In the genomic region with DNA sequence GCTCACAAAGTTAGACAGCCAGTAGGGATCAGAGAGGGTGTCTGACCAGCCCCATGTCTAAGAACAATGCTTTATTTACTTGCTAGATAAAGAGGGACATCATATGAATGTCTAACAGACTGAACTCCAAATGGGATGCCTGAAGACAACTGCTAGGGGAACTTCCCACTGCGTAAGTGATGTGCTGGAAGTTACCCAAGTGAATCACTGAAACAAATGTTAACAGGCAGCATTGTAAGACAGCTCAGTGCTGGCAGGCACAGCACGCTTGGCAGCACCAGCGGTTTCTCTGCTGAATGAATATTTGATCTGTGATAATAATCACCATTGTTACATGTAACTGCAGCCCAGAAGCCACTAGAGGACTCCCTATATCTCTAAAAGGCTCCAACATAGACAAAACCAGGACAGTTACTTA, we compare ENCODE assay signal across 8 mouse cellular contexts. TPM values are rescaled to one million over a fixed set of nuclear protein-coding genes. Genes with fewer than 3 reads are reported as not detected.
DNase-seq lines count a peak whose midpoint lies in the region; ATAC-seq and TF ChIP-seq lines count a peak whose summit lies in the region.

No protein-coding gene starts in this region.

- TF ChIP-seq CTCF in forebrain, postnatal 0 days (IDR thresholded peaks at IDR 0.05; ENCODE audit: low read depth) = peak; percentile 56

- H3K4me1 ChIP-seq in hindbrain, embryonic 13.5 days (replicated peaks) = no peaks in the 10 kb centered on the region
- no peaks in the 10 kb centered on the region for H3K4me1 ChIP-seq in hindbrain, embryonic 10.5 days (replicated peaks)
- H3K4me1 ChIP-seq in forebrain, postnatal 0 days (ENCODE audit: insufficient read depth) = no peaks in the 10 kb centered on the region

- H3K79me2 ChIP-seq in myocyte (ENCODE audit: control insufficient read depth, insufficient read depth) = no peaks in the 10 kb centered on the region

- 51% methylated on average over 3 of the region's 3 CpGs for WGBS in hindbrain, embryonic 13.5 days
- 64% methylated on average over 3 of the region's 3 CpGs for WGBS in hindbrain, embryonic 10.5 days
- 10% methylated on average over 3 of the region's 3 CpGs for WGBS in forebrain, postnatal 0 days

- no peak overlapping the region for H3K27ac ChIP-seq in hindbrain, embryonic 13.5 days
- H3K27ac ChIP-seq in hindbrain, embryonic 10.5 days = no peak overlapping the region
- H3K27ac ChIP-seq in forebrain, postnatal 0 days (ENCODE audit: low read depth, low read length) = no peak overlapping the region

- no peaks in the 10 kb centered on the region for H3K9me3 ChIP-seq in hindbrain, embryonic 13.5 days
- no peaks in the 10 kb centered on the region for H3K9me3 ChIP-seq in hindbrain, embryonic 10.5 days
- no peaks in the 10 kb centered on the region for H3K9me3 ChIP-seq in forebrain, postnatal 0 days (ENCODE audit: low read length)

- TF ChIP-seq POLR2A in myocyte (IDR thresholded peaks at IDR 0.05; ENCODE audit: insufficient read length, low read depth) = no peak

- H3K27me3 ChIP-seq in hindbrain, embryonic 13.5 days = no peaks in the 10 kb centered on the region
- H3K27me3 ChIP-seq in hindbrain, embryonic 10.5 days (ENCODE audit: insufficient read depth, poor library complexity, severe bottlenecking) = no peaks in the 10 kb centered on the region
- H3K27me3 ChIP-seq in forebrain, postnatal 0 days (ENCODE audit: insufficient read depth, low read length) = no peaks in the 10 kb centered on the region
- H3K27me3 ChIP-seq in myocyte (ENCODE audit: control insufficient read depth, insufficient read depth, insufficient read length) = no peaks in the 10 kb centered on the region

- no peak for DNase-seq in hindbrain, embryonic 10.5 days (ENCODE audit: low spot score)
- DNase-seq in adrenal gland, postnatal 36 days = peak; percentile 35 to 42
- peak; percentile 83 for DNase-seq in forebrain, postnatal 0 days
- peak; percentile 87 for DNase-seq in layer of hippocampus, adult 9-11 months
- no peak for DNase-seq in spleen, postnatal 36 days (ENCODE audit: low spot score in 2 of 2)

- no peak overlapping the region for H3K4me3 ChIP-seq in hindbrain, embryonic 13.5 days
- no peak overlapping the region for H3K4me3 ChIP-seq in hindbrain, embryonic 10.5 days
- no peak overlapping the region for H3K4me3 ChIP-seq in forebrain, postnatal 0 days (ENCODE audit: low read depth, low read length)
- H3K4me3 ChIP-seq in myocyte = no peak overlapping the region

- no peak overlapping the region for H3K4me2 ChIP-seq in hindbrain, embryonic 13.5 days
- no peak overlapping the region for H3K4me2 ChIP-seq in forebrain, postnatal 0 days (ENCODE audit: low read depth)
- H3K4me2 ChIP-seq in myocyte (ENCODE audit: low read depth) = peak overlapping the region; percentile 63

- H3K9ac ChIP-seq in hindbrain, embryonic 13.5 days = no peak overlapping the region
- H3K9ac ChIP-seq in forebrain, postnatal 0 days = no peak overlapping the region

- no peak overlapping the region for H3ac ChIP-seq in myocyte (ENCODE audit: control insufficient read depth, insufficient read length)

- ATAC-seq in hindbrain, embryonic 13.5 days (ENCODE audit: low FRiP score) = peak; percentile 86
- ATAC-seq in forebrain, postnatal 0 days = peak; percentile 90
- ATAC-seq in activated CD4-positive, CD25-positive, alpha-beta regulatory T cell, adult 4 months = no peak

- H3K36me3 ChIP-seq in hindbrain, embryonic 13.5 days = peaks cover 4% of the 10 kb centered on the region; the same call in 1 of the 2 replicates
- peaks cover 8% of the 10 kb centered on the region; the same call in 1 of the 2 replicates for H3K36me3 ChIP-seq in hindbrain, embryonic 10.5 days
- no peaks in the 10 kb centered on the region; the same call in 1 of the 2 replicates for H3K36me3 ChIP-seq in forebrain, postnatal 0 days (ENCODE audit: insufficient read depth)
- peaks cover 26% of the 10 kb centered on the region for H3K36me3 ChIP-seq in myocyte (ENCODE audit: control insufficient read depth, insufficient read depth)

TF ChIP-seq in myocyte, 11 proteins besides CTCF, POLR2A, EP300 and RAD21:
- no peak for TF ChIP-seq POLR2AphosphoS2 (IDR thresholded peaks at IDR 0.05; ENCODE audit: insufficient read length, low read depth)
- TF ChIP-seq USF1 (IDR thresholded peaks at IDR 0.05; ENCODE audit: low read depth) = no peak
- TF ChIP-seq MAX (IDR thresholded peaks at IDR 0.05; ENCODE audit: low read depth) = no peak
- TF ChIP-seq E2F4 (IDR thresholded peaks at IDR 0.05; ENCODE audit: insufficient read depth) = no peak
- TF ChIP-seq REST (IDR thresholded peaks at IDR 0.05; ENCODE audit: insufficient read depth, insufficient read length) = no peak
- TF ChIP-seq SRF (IDR thresholded peaks at IDR 0.05; ENCODE audit: control insufficient read depth, insufficient read length, low read depth) = no peak
- no peak for TF ChIP-seq CEBPB (IDR thresholded peaks at IDR 0.05; ENCODE audit: insufficient read depth, poor library complexity, severe bottlenecking)
- peak; percentile 43 for TF ChIP-seq TCF12 (IDR thresholded peaks at IDR 0.05; ENCODE audit: insufficient read depth, poor library complexity, severe bottlenecking)
- TF ChIP-seq MYOD1 (IDR thresholded peaks at IDR 0.05; ENCODE audit: control insufficient read depth in 1 of 3, insufficient read length in 2 of 3, low read depth in 2 of 3) = peak; percentile 58 to 83 (median 75)
- TF ChIP-seq TCF3 (IDR thresholded peaks at IDR 0.05; ENCODE audit: insufficient read length, low read depth) = peak; percentile 4
- TF ChIP-seq MYOG (IDR thresholded peaks at IDR 0.05; ENCODE audit: control insufficient read depth in 1 of 3, insufficient read depth in 1 of 3, insufficient read length in 2 of 3, low read depth in 2 of 3) = peak; percentile 17 to 85 (median 60)
TF ChIP-seq in myocyte: peak in this region for 4.

RNA-seq across cellular contexts. Expression of gene Tpd52l1, which starts 58.4 kb away (rescaled TPM):
- 28.4 and 33.9 TPM in 2 replicates for polyA plus RNA-seq in hindbrain, embryonic 13.5 days (2015; fragmentation: Nextera tagmentation; extraction: Ambion mirVana)
- polyA plus RNA-seq in hindbrain, embryonic 10.5 days (2016; fragmentation: Nextera tagmentation; extraction: Ambion mirVana) = 28.3 and 28.5 TPM in 2 replicates
- total RNA-seq in adrenal gland, postnatal 36 days (2021) = 10 to 100 TPM; 32.0 to 49.2 TPM
- total RNA-seq in forebrain, postnatal 0 days (2014; rRNA removed) = 24.9 and 34.2 TPM in 2 replicates
- polyA plus RNA-seq in forebrain, postnatal 0 days (2015; fragmentation: Nextera tagmentation; extraction: Ambion mirVana) = 50.7 and 53.1 TPM in 2 replicates
- polyA plus RNA-seq in myocyte (2012; fragmentation: generic; extraction: Trizol) = 56.1 TPM
- not detected for polyA plus RNA-seq in activated CD4-positive, CD25-positive, alpha-beta regulatory T cell, adult 4 months (2017; shearing (Covaris generic))

Comparison
In these comparisons a context has a peak if more than half of its experiments do, and no peak if none do; other contexts are left out.
1. DNase-seq: peak in adrenal gland, postnatal 36 days (2 of 2), forebrain, postnatal 0 days (single experiment) and layer of hippocampus, adult 9-11 months (single experiment); none in hindbrain, embryonic 10.5 days (single experiment) and spleen, postnatal 36 days (0 of 2).
2. RNA of gene Tpd52l1, which starts 58.4 kb away (polyA plus RNA-seq): 56.1 TPM in myocyte (single experiment), 50.7 to 53.1 TPM in forebrain, postnatal 0 days, 28.4 to 33.9 TPM in hindbrain, embryonic 13.5 days and 28.3 to 28.5 TPM in hindbrain, embryonic 10.5 days; not detected in activated CD4-positive, CD25-positive, alpha-beta regulatory T cell, adult 4 months; every median in the first group is over 10 times any median in the second.